Mouse (Mus musculus) left cerebral cortex, postnatal 36 days (tissue): ENCODE data around the gene Mon2. TPM values are rescaled to one million over a fixed set of nuclear protein-coding genes. Genes with fewer than 3 reads are reported as not detected.

Experiments used
- DNase-seq, 2 experiments: peaks; one replicate each; pipeline ENCODE4 v3.0.0; 2021 to 2022; ENCODE audit warnings: low spot score in 2 of 2, mixed read lengths in 1 of 2
- intact Hi-C: fragments of 180-260 bp; cut with DNase I; formaldehyde crosslinking; loops from one replicate; pipeline ENCODE4 v1.15.1; 2025
- total RNA-seq, 2 experiments: library from RNA; stranded (reverse); gene quantifications; 2 replicates each; pipeline ENCODE4 v1.2.3; 2021

Mon2 gene
- 10 to 100 TPM; 86.6 to 99.9 TPM for total RNA-seq

- peak; percentile 96 to 98 for DNase-seq
- intact Hi-C loops: loop anchor here (10.0 kb wide), 2 partner anchors 272 to 1452 kb away; partner anchors contain the start of gene Xpot
Observed at GRCm38 (mm10) chr10:123076245-123077023, at the start of gene Mon2. TSS of gene Mon2 (minus strand) at chr10:123076505.

GRCm38 (mm10) chr10:123120666-123121392 is 44.5 kb upstream of the Mon2 start:
- intact Hi-C loops: no loop called here
- DNase-seq: no peak

- DNase-seq: no peak
- intact Hi-C loops: no loop called here
Observed at GRCm38 (mm10) chr10:123116861-123117260, 40.6 kb upstream of the Mon2 start.

GRCm38 (mm10) chr10:123113466-123113865 is 37.2 kb upstream of the Mon2 start:
- intact Hi-C loops: no loop called here
- DNase-seq: no peak

DNA sequence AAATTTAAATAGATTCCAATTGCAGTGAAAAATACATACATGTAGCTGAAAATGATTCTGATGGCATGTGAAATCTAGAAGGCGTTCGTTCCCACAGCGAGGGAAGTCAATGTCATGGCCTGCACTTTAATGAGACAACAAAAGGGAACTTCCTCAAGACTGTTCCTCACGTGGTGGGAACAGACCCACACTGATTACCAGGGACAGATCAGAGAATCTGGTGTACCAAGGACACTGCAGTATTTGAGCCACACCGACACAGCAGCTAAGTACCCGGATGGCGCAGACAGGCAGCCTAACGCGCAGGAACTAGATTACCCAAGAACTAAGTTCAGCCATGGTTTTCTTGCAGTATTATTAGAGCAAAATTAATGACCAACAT is 36.5 kb upstream of the Mon2 start:
- intact Hi-C loops: no loop called here
- no peak for DNase-seq

- no peak for DNase-seq
- intact Hi-C loops: no loop called here
Observed at GRCm38 (mm10) chr10:123112056-123112786, 35.9 kb upstream of the Mon2 start.

DNA sequence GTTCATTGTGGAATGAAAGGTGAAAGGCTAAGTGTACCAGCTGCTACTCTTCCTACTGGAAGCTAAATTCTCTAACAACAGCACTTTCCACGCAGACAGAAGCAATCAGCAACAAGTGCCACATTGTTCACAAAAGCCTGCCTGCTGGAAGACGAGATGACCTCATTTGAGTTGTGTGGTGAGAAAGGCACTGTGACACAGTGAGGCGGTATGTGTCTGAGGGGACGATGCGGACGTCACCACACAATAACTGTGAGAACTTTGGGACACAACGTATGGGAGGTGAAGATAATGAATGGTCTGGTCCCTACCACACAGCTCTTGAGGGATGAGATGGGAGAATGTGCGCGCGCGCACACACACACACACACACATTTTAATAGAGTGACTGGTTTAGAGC is 34.2 kb upstream of the Mon2 start:
- DNase-seq: no peak
- intact Hi-C loops: no loop called here

DNA sequence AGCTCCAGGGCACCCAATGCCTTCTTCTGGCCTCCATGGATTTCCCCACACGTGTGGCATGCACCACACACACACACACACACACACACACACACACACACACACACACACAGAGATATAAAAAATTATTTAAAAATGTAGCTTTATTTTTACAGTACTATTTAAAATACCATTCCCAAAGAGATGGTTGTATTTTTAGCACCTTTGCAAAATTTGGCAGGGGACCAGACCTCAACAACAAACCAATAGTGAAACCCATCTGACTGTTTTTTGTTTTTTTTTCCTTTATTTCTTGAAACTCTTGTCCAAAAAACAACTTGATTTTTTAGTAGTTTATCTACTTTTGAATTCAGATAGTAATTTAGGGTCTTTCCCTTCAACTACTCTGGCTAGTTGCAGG is 32.2 kb upstream of the Mon2 start:
- DNase-seq: no peak
- intact Hi-C loops: no loop called here

GRCm38 (mm10) chr10:123108121-123108520 is 31.8 kb upstream of the Mon2 start:
- intact Hi-C loops: no loop called here
- DNase-seq: no peak

- intact Hi-C loops: no loop called here
- no peak for DNase-seq
Observed at GRCm38 (mm10) chr10:123101303-123101702, 25.0 kb upstream of the Mon2 start.

DNA sequence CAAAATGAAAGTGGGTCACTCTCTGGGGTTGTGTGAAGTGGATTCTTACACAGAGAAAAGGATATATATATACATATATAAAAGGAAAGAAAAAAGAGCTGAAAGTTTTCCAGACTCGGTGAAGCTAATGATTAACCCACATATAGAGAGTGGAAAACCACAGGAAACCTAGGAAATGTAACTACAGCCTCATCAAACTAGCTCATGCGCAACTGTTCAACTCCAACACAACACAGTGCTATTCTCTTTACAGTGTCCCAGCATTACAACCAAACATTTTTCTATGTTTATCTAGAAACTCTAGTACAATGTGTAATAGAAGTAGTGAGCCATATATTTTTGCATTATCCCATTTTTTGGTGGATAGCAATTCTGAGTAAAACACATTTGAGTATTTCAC is 24.3 kb upstream of the Mon2 start:
- intact Hi-C loops: no loop called here
- no peak for DNase-seq

DNA sequence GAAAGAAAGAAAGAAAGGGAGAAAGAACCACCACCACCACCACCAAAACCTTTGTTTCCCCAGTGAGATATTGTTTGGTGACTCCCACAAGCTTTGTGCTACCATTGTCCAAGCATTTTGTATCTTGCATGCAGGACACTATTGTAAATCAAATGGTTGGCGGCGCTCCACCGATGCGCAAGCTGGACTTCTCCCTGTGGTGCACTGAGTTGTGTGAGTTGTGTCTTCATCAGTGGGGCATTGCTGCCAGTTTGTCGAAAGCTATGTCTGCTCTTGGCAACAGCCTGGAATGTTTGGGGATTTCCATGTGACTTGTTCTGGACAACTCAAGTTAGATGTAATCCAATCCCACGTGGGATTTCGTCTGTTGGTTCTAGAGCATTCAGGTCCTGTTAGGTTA is 18.2 kb upstream of the Mon2 start:
- intact Hi-C loops: loop anchor here (5.0 kb wide), 2 partner anchors 62 to 287 kb away; no protein-coding TSS in a partner anchor
- no peak for DNase-seq

DNA sequence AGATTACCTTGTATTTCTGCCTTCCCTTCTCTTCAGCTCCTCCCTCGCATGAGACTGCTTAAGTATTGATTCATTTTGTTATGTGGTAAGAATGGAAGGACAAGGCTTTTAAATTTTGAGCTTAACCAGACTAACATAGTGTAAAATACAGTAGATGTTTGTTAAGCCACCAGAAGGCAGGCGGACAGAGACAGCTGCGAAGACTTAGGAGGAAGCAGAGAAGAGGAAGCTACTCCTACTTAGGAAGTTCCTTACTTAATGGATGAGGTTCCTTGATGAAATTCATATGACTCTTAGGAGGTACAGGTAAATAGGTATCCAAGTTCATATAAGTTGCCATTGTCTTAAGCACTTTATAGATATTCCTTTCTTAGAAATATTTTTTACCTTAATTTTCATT is 16.3 kb upstream of the Mon2 start:
- intact Hi-C loops: loop anchor here (5.0 kb wide), 2 partner anchors 60 to 285 kb away; no protein-coding TSS in a partner anchor
- DNase-seq: no peak

DNA sequence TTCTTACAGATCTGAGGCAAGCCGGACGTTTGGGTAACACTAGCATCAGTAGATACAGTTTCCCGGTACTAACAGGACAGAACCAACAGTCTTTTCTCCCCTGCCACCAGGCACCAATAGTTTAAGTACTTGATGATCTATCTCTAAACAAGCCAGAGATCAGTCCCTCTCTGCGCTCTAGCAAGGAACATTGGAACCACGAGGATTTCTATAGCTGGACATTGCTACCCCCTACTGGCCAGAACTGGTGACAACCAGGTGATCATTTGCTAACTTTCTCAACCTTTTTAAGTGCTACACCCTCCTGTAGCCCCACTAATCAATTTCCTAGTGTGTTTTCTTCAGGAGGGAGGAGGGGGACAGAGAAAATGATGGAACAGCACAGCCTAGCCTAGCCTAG is 15.4 kb upstream of the Mon2 start:
- peak in 1 of 2 experiments; percentile 51 for DNase-seq
- intact Hi-C loops: loop anchor here (5.0 kb wide), 2 partner anchors 59 to 284 kb away; no protein-coding TSS in a partner anchor

GRCm38 (mm10) chr10:123089425-123089930 is 13.2 kb upstream of the Mon2 start:
- DNase-seq: no peak
- intact Hi-C loops: loop anchor here (5.0 kb wide), 1 partner anchor 37 kb away; no protein-coding TSS in a partner anchor

DNA sequence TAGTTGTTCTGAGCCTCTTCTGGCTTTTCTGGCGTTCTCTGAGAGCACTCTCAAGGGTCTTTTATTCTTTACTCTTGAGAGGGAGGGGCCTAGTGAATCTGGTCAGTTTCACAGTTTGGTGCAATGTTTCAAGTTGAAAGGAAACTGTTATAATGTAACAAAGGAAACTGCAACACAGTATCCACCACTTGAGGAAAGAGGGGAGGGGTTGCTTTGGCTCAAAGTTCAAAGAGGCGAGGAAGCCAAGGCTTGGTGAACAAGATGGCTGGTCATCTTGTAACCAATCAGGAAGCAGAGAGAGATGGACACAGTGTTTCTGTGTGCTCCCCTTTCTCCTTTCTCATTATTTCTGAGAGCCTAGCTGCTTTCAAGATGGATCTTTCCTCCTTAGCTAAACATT is 10.5 kb upstream of the Mon2 start:
- intact Hi-C loops: loop anchor here (5.0 kb wide), 1 partner anchor 35 kb away; no protein-coding TSS in a partner anchor
- DNase-seq: no peak

DNA sequence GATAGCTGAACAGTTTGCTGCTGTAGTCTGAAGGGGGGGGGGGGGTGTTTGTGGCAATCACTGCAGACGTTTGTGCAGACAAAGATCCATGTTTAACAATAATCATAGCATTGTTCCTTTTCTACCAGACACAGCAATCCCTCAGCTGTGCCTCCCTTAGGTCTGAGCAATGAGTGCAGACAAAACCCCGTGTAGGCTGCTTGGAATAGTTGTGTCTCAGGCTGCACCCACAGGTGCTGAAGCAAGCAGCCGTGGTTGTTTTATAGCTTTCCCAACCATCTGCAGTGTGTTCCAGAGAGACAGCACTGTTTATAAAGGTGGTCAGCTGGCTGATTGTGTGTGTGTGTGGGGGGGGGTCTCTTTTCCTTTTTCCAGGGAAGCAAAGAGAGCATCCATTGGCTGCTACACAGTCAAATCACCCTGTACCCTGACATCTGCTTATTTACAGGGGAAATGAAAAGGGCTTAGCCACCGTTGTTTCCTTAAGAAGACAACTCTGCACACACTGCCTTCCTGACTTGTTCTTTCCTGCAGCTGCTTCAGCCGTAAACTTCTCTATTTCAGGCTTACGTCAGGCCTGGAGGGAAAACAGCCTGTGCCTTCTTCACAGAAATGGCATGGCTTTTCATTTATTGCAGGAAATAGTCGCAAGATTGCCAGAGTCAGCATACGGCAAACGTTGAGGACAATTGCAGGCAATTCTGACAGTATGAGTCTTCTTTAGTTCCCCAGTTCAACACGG is 8.8 kb upstream of the Mon2 start:
- no peak for DNase-seq
- intact Hi-C loops: loop anchor here (5.0 kb wide), 1 partner anchor 33 kb away; no protein-coding TSS in a partner anchor

DNA sequence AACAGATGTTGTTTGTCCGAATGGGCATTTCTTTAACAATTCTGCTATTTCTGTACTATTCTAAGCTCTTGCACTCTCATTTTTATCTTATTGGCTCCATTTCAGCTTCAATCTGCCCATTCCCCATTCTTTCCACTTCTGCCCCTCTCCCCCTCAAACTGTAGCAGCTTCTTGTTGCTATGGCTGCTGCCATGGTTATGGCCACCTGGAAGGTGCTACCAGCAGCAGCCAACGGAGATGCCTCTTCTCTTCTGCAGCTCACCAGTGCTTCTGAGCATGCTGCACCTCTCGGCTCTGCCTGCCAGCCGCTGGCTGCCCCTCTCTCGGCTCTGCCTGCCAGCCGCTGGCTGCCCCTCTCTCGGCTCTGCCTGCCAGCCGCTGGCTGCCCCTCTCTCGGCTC is 8.0 kb upstream of the Mon2 start:
- intact Hi-C loops: no loop called here
- DNase-seq: no peak

GRCm38 (mm10) chr10:123075751-123076242 is 508 bp downstream of the Mon2 start:
- DNase-seq: peak in 1 of 2 experiments; percentile 23
- intact Hi-C loops: loop anchor here (10.0 kb wide), 2 partner anchors 271 to 1451 kb away; partner anchors contain the start of gene Xpot
